Mouse (Mus musculus) right cerebral cortex, postnatal 10 days (tissue): ENCODE results near the gene Poln.

Experiments used
- DNase-seq, 2 experiments: peaks; one replicate each; pipeline ENCODE4 v3.0.0; 2021; ENCODE audit warnings: low spot score in 2 of 2

The Poln gene

GRCm38 (mm10) chr5:34168950-34169891 lies at the start of gene Poln, which contains the start of gene Haus3:
TSS of gene Poln (minus strand) at chr5:34169448.
TSS of gene Haus3 (minus strand) at chr5:34169527.
- DNase-seq, result peak; percentile 99

GRCm38 (mm10) chr5:34218672-34219071 lies 49.4 kb upstream of the Poln start:
- no peak for DNase-seq

GRCm38 (mm10) chr5:34217756-34218155 lies 48.5 kb upstream of the Poln start:
- no peak for DNase-seq

- DNase-seq, result no peak
These were observed 46.8 kb upstream of the Poln start for GRCm38 (mm10) chr5:34216025-34216424.

- DNase-seq, result no peak
These were observed 44.4 kb upstream of the Poln start for GRCm38 (mm10) chr5:34213659-34214058.

- peak; percentile 71 to 77 for DNase-seq
These were observed 41.0 kb upstream of the Poln start for GRCm38 (mm10) chr5:34210279-34210678.

DNA sequence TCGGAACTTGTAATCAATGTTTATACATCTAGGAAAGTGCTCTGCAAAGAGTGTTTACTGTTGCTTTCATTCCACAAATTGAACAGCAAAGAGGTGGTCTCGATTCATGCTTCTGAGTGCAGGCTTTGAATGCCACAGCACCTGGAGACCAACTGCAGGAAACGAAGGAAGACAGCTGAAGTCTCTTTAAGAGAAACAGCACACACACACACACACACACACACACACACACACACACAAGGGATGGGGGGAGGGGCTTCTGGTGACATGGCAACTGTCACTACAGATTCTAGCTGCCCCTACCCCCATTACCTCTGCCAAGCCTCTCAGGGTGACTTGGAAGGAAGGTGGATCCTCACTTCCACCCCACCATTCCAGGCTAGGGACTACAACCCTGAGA lies 38.3 kb upstream of the Poln start:
- DNase-seq, result no peak

- no peak for DNase-seq
These were observed 36.5 kb upstream of the Poln start for GRCm38 (mm10) chr5:34205788-34206187.

- DNase-seq, result no peak
These were observed 35.7 kb upstream of the Poln start for GRCm38 (mm10) chr5:34204911-34205310.

- no peak for DNase-seq
These were observed 32.8 kb upstream of the Poln start for GRCm38 (mm10) chr5:34202006-34202405.

GRCm38 (mm10) chr5:34201396-34201795 lies 32.1 kb upstream of the Poln start:
- DNase-seq, result no peak

GRCm38 (mm10) chr5:34198615-34199014 lies 29.4 kb upstream of the Poln start:
- no peak for DNase-seq

DNA sequence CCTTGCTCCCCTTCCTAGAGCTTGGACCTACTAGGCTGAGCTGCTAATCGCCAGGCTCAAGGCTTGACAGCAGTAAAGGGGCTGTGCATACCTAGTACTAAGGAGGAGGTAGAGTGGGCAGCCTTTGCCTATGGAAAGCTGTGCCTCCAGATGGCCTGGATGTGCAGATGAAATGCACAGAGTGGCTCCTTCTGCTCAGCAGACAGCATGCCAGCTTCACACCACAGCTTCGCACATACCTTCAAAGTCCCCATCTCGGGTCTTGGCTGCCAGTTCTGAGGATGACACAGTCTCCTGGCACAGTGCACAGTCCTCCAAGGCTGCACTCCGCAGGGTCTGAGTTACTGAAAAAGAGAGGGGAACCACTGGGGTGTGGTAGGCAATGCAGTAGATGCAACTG lies 28.0 kb upstream of the Poln start:
- peak; percentile 78 to 87 for DNase-seq

DNA sequence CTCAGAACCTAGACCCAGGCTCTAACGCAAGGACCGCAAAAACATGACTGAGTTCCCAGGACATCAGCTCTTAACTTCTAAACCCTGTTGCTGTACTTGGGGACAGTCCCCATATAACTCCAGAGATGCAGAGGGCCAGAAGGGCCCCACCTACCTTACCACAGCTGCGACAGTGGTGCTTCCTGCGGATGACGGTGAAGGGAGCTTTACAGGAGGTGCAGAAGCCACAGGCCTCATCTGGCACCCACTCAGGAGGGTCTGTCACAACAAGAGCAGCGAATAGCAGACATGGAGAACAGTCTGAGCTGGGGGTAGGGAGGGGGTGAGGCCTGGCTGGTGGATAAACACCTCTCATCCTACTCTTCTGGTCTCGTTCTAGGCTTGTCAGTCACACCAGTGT lies 27.2 kb upstream of the Poln start:
- no peak for DNase-seq

DNA sequence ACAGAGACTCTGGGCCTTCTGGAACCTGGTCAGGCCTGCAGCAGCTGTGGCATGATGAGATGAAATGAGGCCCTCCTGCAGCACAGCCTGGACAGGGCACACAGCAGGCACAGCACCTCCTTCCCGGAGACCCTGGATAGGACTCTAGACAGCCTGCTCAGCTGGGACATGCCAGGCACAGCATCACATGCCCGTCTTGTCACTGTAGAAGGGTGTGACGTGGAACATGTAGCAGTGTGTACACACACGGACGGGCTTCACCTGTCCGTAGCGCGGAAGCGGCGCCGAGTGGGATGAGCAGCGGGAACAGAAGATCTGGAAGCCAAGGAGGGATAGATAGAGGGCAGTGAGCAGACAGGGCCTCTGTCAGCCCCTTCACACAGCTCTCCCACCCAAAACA lies 26.5 kb upstream of the Poln start:
- no peak for DNase-seq

DNA sequence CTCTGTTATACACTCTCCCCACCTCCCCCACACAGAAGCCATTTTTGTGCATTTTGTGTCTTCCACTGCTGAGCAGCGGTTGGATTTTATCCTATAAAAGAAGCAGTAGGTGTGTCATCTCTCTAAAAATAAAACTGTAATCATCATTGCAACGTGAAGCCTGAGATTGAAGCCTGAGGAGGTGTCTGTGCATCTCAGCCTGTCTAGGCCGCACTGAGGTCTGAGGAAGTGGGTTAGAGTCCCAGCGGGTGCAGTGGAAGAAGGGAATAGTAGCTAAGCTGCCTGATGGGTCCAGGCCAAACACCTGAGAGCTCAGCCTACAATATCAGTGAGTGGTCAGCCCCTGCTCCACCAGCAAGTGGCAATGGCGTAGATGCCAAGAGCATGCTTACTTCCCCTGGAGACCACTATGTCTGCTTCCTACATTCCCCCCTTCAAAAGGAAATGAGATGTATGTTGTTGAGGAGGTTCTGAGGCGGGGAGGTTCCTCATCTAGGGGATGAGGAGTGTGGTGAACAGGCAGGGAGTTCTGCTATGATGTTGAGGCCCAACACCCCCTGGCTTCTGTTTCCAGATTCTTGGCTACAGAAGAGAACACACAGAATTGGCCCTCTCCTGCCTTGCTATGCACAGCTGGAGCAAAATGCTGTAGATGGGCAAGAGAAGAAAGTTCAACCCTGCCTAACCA lies 25.9 kb upstream of the Poln start:
- no peak for DNase-seq

GRCm38 (mm10) chr5:34194426-34194825 lies 25.2 kb upstream of the Poln start:
- DNase-seq, result no peak

- no peak for DNase-seq
These were observed 22.6 kb upstream of the Poln start for GRCm38 (mm10) chr5:34191843-34192242.

DNA sequence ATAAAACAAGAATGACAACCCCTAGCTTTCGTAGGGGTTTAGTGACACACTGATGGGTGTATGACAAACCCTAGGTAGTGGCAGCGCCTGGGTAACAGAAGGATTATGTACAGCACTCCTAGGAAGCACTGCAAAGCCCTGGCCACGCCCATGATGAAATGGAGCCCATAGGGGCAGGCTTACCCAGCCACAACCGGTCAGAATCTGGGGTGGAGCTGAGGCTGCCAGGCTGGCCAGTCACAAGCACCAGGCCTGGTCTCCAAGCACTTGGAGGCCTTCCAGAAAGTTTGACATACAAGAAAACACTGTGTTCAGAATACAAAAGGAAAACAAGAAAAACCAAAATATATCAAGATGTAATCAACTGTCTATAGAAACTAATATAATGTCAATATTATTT lies 21.8 kb upstream of the Poln start:
- no peak for DNase-seq

- DNase-seq, result no peak
These were observed 20.3 kb upstream of the Poln start for GRCm38 (mm10) chr5:34189521-34189920.

DNA sequence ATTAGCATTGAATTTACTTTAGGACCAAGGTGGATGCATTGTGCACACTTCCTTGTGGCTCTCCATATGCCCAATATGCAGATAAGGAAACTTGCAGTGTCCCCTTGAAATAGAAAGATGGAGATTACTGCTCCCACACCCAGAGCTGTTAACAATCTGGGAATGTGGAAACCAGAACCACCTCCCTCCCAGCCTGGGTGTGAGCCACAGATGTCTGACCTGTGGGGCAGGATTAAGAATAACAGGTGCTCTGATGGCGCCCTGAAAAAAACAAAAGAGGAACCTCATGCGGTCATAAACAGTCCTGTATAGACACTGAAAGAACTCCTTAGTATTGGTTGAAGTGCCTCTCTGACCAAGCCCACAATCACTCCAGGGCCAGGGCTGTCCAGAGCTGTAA lies 19.6 kb upstream of the Poln start:
- no peak for DNase-seq

GRCm38 (mm10) chr5:34187601-34188316 lies 18.5 kb upstream of the Poln start, which contains the start of gene Mxd4:
TSS of gene Mxd4 (minus strand) at chr5:34187720.
- DNase-seq, result peak; percentile 100
